Mouse (Mus musculus): ENCODE measurements around the gene Sall2. TPM values are rescaled to one million over a fixed set of nuclear protein-coding genes. Genes with fewer than 3 reads are reported as not detected.

Gene Sall2
- total and polyA plus RNA-seq, 3 experiments = not detected

DNA sequence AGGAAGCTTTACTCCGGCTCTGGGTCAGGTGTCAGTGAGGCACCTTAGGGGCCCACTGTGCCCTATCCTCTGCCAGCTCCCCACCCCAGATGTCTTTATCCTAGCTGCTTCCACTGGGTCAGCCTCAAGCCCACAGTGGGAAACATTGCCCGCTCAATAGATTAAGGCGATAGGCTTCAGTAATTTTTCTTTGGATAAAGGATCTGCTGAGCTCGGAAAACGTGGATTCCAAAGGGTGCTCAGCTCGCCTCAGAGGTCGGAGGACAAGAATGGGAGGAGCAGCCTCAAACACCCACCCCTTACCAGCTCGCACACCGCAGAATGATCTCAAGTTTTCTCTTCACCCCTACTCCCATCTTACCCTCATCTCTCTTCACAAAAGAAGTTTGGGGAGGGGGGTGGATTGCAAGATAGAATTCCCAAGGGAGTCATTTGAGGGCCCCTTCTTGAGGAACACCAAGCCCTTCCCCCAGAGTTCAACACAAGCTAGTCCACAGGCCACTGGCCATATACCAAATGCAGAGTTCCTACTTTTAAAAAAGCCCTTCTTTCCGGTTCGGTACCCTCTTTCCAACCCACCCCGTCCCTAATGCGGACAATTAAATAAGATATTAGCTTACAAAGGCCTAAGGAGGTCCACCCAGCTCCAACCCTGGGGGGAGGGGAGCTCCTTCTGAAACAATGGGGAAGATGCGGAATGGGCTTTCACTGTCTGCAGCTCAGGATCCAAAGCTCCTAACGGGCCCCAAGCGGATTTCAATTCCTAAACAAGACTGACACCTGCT is 11.9 kb downstream of the Sall2 start:
- no peak overlapping the region for H3K9ac ChIP-seq (ENCODE audit: control insufficient read depth, low read depth, low read length, poor library complexity, severe bottlenecking)

DNA sequence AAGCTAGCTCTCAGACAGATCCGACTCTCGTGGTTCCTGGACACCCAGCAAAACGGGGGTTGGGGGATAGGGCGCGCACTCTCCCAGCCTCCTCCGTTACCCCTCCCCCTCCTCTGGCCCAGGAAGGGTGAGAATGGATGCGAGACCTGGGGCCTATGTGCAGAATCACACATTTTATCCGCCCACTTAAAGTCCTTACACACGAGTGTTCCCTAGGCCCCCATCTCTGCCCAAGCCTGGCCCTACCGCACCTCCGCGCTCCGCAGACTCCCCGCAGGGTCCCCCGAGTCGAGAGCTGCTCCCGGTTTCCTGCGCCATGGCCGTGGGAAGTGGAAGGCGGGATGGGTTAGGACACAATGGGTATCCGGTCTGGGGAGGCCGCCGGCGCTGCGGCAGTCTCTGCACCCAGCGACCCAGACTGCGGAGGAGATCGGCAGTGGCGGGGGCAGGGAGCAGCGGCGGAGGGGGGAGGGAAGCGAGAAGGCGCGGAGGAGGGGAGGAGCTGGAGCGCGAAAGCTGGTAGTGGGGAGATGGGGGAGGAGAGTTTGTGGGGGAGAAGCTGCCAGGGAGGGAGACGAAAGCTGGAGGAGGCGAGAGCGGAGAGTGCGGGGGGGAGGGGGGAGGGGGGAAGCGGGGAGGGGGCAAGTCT is 12.6 kb downstream of the Sall2 start:
- Histone ChIP-seq H3K4me3 (ENCODE audit: control insufficient read depth in 1 of 2, insufficient read depth in 1 of 2, low read depth in 2 of 2, low read length in 2 of 2) (no peak overlapping the region), H3K27me3 (ENCODE audit: control insufficient read depth in 1 of 2, insufficient read depth in 2 of 2, low read length in 2 of 2) (peaks cover 5 to 10% of the 10 kb centered on the region in 2 experiments), H3K36me3 (ENCODE audit: control insufficient read depth in 1 of 2, insufficient read depth in 2 of 2, low read length in 2 of 2) (no peaks in the 10 kb centered on the region), H3K27ac (ENCODE audit: control insufficient read depth, low read depth, low read length) (no peak overlapping the region), H3K9ac (ENCODE audit: control insufficient read depth, low read depth, low read length, poor library complexity, severe bottlenecking) (no peak overlapping the region), H3K4me1 (ENCODE audit: control insufficient read depth in 1 of 2, insufficient read depth in 2 of 2, low read length in 2 of 2) (no peaks in the 10 kb centered on the region), H3K9me3 (replicated peaks; ENCODE audit: insufficient read depth, low read length) (no peaks in the 10 kb centered on the region), H3K79me2 (ENCODE audit: control insufficient read depth, insufficient read depth, low read length, poor library complexity) (no peaks in the 10 kb centered on the region)
- no peak for DNase-seq (ENCODE audit: low read depth, low spot score)
- TF ChIP-seq MYB (IDR thresholded peaks at IDR 0.05; ENCODE audit: low read depth, low read length) = no peak
- no peak for TF ChIP-seq ZKSCAN1 (IDR thresholded peaks at IDR 0.05; ENCODE audit: low read depth, low read length)
- TF ChIP-seq MAZ (IDR thresholded peaks at IDR 0.05; ENCODE audit: low read depth, low read length) = no peak
- no peak for TF ChIP-seq POLR2AphosphoS5 (IDR thresholded peaks at IDR 0.05; ENCODE audit: borderline replicate concordance, low read depth, low read length)
- TF ChIP-seq JUND (IDR thresholded peaks at IDR 0.05; ENCODE audit: low read depth, low read length) = no peak
- no peak for TF ChIP-seq ELF1 (IDR thresholded peaks at IDR 0.05; ENCODE audit: low read depth, low read length)
- no peak for TF ChIP-seq GATA1 (IDR thresholded peaks at IDR 0.05; ENCODE audit: low read depth, low read length)
- TF ChIP-seq RCOR1 (IDR thresholded peaks at IDR 0.05; ENCODE audit: low read depth, low read length) = no peak
- TF ChIP-seq EP300 (IDR thresholded peaks at IDR 0.05; ENCODE audit: low read depth in 1 of 2, low read length in 2 of 2) = no peak
- no peak for TF ChIP-seq MXI1 (IDR thresholded peaks at IDR 0.05; ENCODE audit: low read depth, low read length)

More for the DNA sequence above, 11.9 kb downstream of the Sall2 start:
- H3K4me3 ChIP-seq (ENCODE audit: control insufficient read depth in 1 of 2, insufficient read depth in 1 of 2, low read depth in 2 of 2, low read length in 2 of 2) = no peak overlapping the region
- peaks cover 5 to 13% of the 10 kb centered on the region in 2 experiments for H3K27me3 ChIP-seq (ENCODE audit: control insufficient read depth in 1 of 2, insufficient read depth in 2 of 2, low read length in 2 of 2)
- H3K79me2 ChIP-seq (ENCODE audit: control insufficient read depth, insufficient read depth, low read length, poor library complexity) = no peaks in the 10 kb centered on the region
- no peaks in the 10 kb centered on the region for H3K36me3 ChIP-seq (ENCODE audit: control insufficient read depth in 1 of 2, insufficient read depth in 2 of 2, low read length in 2 of 2)
- no peak for DNase-seq (ENCODE audit: low read depth, low spot score)
- H3K4me1 ChIP-seq (ENCODE audit: control insufficient read depth in 1 of 2, insufficient read depth in 2 of 2, low read length in 2 of 2) = no peaks in the 10 kb centered on the region
- no peaks in the 10 kb centered on the region for H3K9me3 ChIP-seq (replicated peaks; ENCODE audit: insufficient read depth, low read length)
- TF ChIP-seq EP300 (IDR thresholded peaks at IDR 0.05; ENCODE audit: low read depth in 1 of 2, low read length in 2 of 2) (no peak), JUND (IDR thresholded peaks at IDR 0.05; ENCODE audit: low read depth, low read length) (no peak), RCOR1 (IDR thresholded peaks at IDR 0.05; ENCODE audit: low read depth, low read length) (no peak), USF2 (IDR thresholded peaks at IDR 0.05; ENCODE audit: borderline replicate concordance in 1 of 2, insufficient read depth in 1 of 2, low read depth in 1 of 2, low read length in 2 of 2) (no peak), MAFK (IDR thresholded peaks at IDR 0.05; ENCODE audit: borderline replicate concordance, low read depth, low read length) (no peak), NELFE (IDR thresholded peaks at IDR 0.05; ENCODE audit: low read depth, low read length) (no peak), GATA1 (IDR thresholded peaks at IDR 0.05; ENCODE audit: low read depth, low read length) (no peak), ZMIZ1 (IDR thresholded peaks at IDR 0.05; ENCODE audit: low read depth, low read length) (no peak), POLR2AphosphoS2 (IDR thresholded peaks at IDR 0.05; ENCODE audit: low read length) (no peak)
- H3K27ac ChIP-seq (ENCODE audit: control insufficient read depth, low read depth, low read length) = no peak overlapping the region

Measured in MEL (cell line).